Mouse (Mus musculus) hindbrain, postnatal 0 days (tissue): ENCODE results near the gene Gm3435. TPM values are rescaled to one million over a fixed set of nuclear protein-coding genes. Genes with fewer than 3 reads are reported as not detected.
"Not testable (repeated sequence)": the region's sequence is repeated elsewhere in the genome, so short reads cannot be mapped to it uniquely, and the experiment has no call there.

Experiments used
- ATAC-seq: fragments of 200-750 bp; cut with Nextera tagmentation; 2 replicates; pipeline ENCODE4 v1.8.0; 2017; ENCODE audit warnings: mild to moderate bottlenecking, moderate TSS enrichment, moderate library complexity
- DNase-seq: peaks from one replicate; pipeline ENCODE4 v3.0.0-alpha.2; 2015; ENCODE audit warnings: low spot score
- H3K27ac ChIP-seq: fragments of 300-500 bp; sonication (generic); 2 replicates; pipeline ENCODE4 v1.5.1; 2014; ENCODE audit warnings: mild to moderate bottlenecking
- H3K27me3 ChIP-seq: fragments of 300-500 bp; sonication (generic); 2 replicates; pipeline ENCODE4 v1.6.1; 2014; ENCODE audit warnings: low read length, mixed read lengths; ENCODE audit not compliant: insufficient read depth
- H3K36me3 ChIP-seq: fragments of 300-500 bp; sonication (generic); 2 replicates; pipeline ENCODE4 v1.6.1; 2014; ENCODE audit warnings: low read length, mixed read lengths; ENCODE audit not compliant: insufficient read depth
- H3K4me1 ChIP-seq: fragments of 300-500 bp; sonication (generic); 2 replicates; pipeline ENCODE4 v1.6.1; 2014; ENCODE audit warnings: antibody characterized with exemption, low read length, mixed read lengths; ENCODE audit not compliant: insufficient read depth
- H3K4me2 ChIP-seq: fragments of 300-500 bp; sonication (generic); 2 replicates; pipeline ENCODE4 v1.6.1; 2014; ENCODE audit warnings: low read depth, mild to moderate bottlenecking, low read length, moderate library complexity, mixed read lengths
- H3K4me3 ChIP-seq: fragments of 300-500 bp; sonication (generic); 2 replicates; pipeline ENCODE4 v1.5.1; 2014; ENCODE audit warnings: low read length
- H3K9ac ChIP-seq: fragments of 300-500 bp; sonication (generic); replicated peaks from 2 replicates; pipeline ENCODE4 v1.6.1; 2014; ENCODE audit warnings: mild to moderate bottlenecking, low read length, moderate library complexity, mixed read lengths
- H3K9me3 ChIP-seq: fragments of 300-500 bp; sonication (generic); 2 replicates; pipeline ENCODE4 v1.6.1; 2016; ENCODE audit warnings: low read length, mixed read lengths
- WGBS: fragments of 180-500 bp; shearing (Covaris S2); extraction: QIAGEN DNeasy Blood & Tissue Kit; methylation state at CpG from one replicate; pipeline ENCODE4 v1.1.7; 2014; 5-methylcytosine and 5-hydroxymethylcytosine counted together
- polyA plus RNA-seq: library from polyadenylated mRNA; unstranded; fragments of >200 nt; fragmentation: Nextera tagmentation; extraction: Ambion mirVana; gene quantifications from 2 replicates; pipeline ENCODE4 v1.2.1, GENCODE M21; 2015
- total RNA-seq: library from RNA; depleted of rRNA; stranded (reverse); fragments of >200 nt; gene quantifications from 2 replicates; pipeline ENCODE4 v1.2.3, GENCODE M21; 2014

Gene Gm3435
- total and polyA plus RNA-seq, 2 experiments from 2014 or later, result 7.7 to 7.8 TPM

GRCm38 (mm10) chr17:15031414-15031813 lies 21.4 kb downstream of the Gm3435 start:
- H3K36me3 ChIP-seq, H3K4me1 ChIP-seq, ATAC-seq, H3K4me3 ChIP-seq, H3K9ac ChIP-seq, H3K9me3 ChIP-seq, DNase-seq, H3K27ac ChIP-seq, H3K27me3 ChIP-seq, H3K4me2 ChIP-seq: not testable (repeated sequence)
- no CpG with 5 or more reads among the region's 4 CpGs for WGBS

GRCm38 (mm10) chr17:15040455-15040854 lies 30.5 kb downstream of the Gm3435 start:
- not testable (repeated sequence) for H3K4me3 ChIP-seq, DNase-seq, H3K4me2 ChIP-seq, H3K9me3 ChIP-seq, H3K36me3 ChIP-seq, H3K27me3 ChIP-seq, H3K27ac ChIP-seq, H3K9ac ChIP-seq, H3K4me1 ChIP-seq
- WGBS, result no CpG with 5 or more reads among the region's 3 CpGs
- 0 out of 2 replicates have a peak, but pooled peaks have one; percentile 25 for ATAC-seq

DNA sequence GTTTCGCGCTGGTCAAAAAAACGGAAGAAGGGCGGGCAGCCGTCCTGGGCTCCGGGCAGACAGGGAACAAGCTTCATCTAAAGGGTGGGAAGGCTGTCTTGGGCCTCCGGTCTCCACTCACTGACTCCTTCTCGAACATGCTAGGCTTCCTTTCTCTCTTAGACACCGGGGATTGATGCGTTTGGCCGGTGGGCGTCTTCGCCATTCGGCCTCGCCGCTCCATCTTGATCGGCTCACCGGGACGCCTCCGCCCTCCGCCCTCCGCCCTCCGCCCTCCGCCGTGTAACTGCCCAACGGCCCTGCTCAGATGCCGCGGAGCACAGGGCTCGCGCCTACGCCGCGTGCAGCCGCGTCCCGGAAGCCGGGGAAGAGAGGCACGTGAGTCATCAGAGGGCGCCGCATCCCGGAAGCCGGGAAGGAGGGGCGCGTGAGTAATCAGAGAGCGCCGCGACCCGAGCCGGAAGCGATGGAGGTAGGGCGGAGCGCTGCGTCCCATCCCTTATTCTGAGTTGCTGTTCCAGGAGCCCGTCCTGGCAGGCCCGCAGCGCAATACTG lies 31.3 kb downstream of the Gm3435 start, which contains the start of the genes Ermard, Tcte3 and Gm3448:
TSS of gene Ermard (plus strand) at position 34 of the 555 bp plus-strand sequence.
TSS of gene Tcte3 (minus strand) at position 314 of the 555 bp plus-strand sequence.
TSS of gene Gm3448 (minus strand) at position 363 of the 555 bp plus-strand sequence.
- not testable (repeated sequence) for H3K4me3 ChIP-seq, H3K4me2 ChIP-seq, H3K9me3 ChIP-seq, H3K27me3 ChIP-seq, H3K36me3 ChIP-seq, H3K9ac ChIP-seq, H3K27ac ChIP-seq, H3K4me1 ChIP-seq, DNase-seq
- WGBS, result under 1% methylated on average over 13 of the region's 56 CpGs
- ATAC-seq, result peak; percentile 99

DNA sequence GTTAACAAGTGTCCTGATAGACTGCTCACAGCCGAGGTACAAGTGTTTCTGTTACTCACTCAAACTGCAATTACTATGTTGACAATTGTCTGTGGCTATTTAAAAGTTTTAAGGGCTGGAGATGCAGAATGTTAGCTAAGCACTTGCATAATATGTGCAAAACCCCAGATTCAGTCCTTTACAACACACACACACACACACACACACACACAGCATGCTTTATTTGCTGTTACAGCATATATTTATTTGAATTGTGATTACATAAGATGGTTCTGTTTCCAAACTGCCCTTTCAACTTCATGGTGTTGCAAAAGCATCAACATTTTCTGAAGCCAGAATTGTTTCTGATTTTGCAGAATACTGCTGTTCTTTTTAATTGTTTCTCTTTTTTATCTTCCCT lies 40.4 kb downstream of the Gm3435 start:
- WGBS, result no CpG with 5 or more reads among the region's 1 CpGs
- H3K36me3 ChIP-seq, H3K9me3 ChIP-seq, H3K4me2 ChIP-seq, H3K27me3 ChIP-seq, DNase-seq, H3K27ac ChIP-seq, H3K9ac ChIP-seq, H3K4me1 ChIP-seq, H3K4me3 ChIP-seq, ATAC-seq: not testable (repeated sequence)

DNA sequence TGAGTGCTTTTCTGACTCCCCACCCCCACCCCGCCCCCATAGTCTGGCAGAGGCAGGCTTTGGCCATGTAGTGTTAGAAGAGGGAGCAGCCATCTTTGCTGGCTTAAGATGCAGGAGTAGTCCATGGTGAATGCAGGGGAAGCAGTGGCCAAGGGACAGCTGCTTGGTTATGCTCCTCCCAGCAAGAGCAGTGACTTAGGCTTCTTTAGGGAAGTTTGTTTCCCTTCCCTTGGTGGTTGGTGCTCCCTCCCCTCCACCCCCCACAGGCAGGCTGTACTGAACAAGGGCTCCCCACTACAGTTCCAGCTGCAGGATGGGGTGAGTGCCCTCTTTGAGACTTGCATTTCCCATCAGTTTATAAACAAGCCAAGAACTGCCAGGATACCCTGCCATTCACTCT lies 42.8 kb downstream of the Gm3435 start:
- H3K27ac ChIP-seq, H3K4me1 ChIP-seq, H3K9ac ChIP-seq, H3K27me3 ChIP-seq, H3K4me3 ChIP-seq, H3K9me3 ChIP-seq, H3K4me2 ChIP-seq, H3K36me3 ChIP-seq, DNase-seq: not testable (repeated sequence)
- 0 out of 2 replicates have a peak, but pooled peaks have one; percentile 44 for ATAC-seq
- 100% methylated on average over 1 of the region's 1 CpGs for WGBS

- not testable (repeated sequence) for H3K9me3 ChIP-seq, H3K9ac ChIP-seq, H3K27me3 ChIP-seq, H3K4me3 ChIP-seq, H3K4me1 ChIP-seq, ATAC-seq, H3K4me2 ChIP-seq, DNase-seq, H3K27ac ChIP-seq
- peaks cover 11% of the 10 kb centered on the region; the same call in 1 of the 2 replicates for H3K36me3 ChIP-seq
- 94% methylated on average over 5 of the region's 8 CpGs for WGBS
These were observed 43.3 kb downstream of the Gm3435 start for GRCm38 (mm10) chr17:15053183-15053828.

GRCm38 (mm10) chr17:15053829-15054200 lies 43.8 kb downstream of the Gm3435 start:
- H3K4me3 ChIP-seq, H3K4me1 ChIP-seq, H3K9ac ChIP-seq, DNase-seq, ATAC-seq, H3K27ac ChIP-seq, H3K9me3 ChIP-seq, H3K4me2 ChIP-seq, H3K27me3 ChIP-seq: not testable (repeated sequence)
- 94% methylated on average over 12 of the region's 13 CpGs for WGBS
- H3K36me3 ChIP-seq, result peaks cover 16% of the 10 kb centered on the region; the same call in 1 of the 2 replicates
